Mouse (Mus musculus) MEL (cell line): ENCODE measurements around the gene Tcf25. TPM values are rescaled to one million over a fixed set of nuclear protein-coding genes. Genes with fewer than 3 reads are reported as not detected.

ENCODE experiments used
- DNase-seq: peaks from one replicate; pipeline ENCODE4 v3.0.0; 2011; ENCODE audit warnings: low read depth, low spot score
- H3K27ac ChIP-seq: 2 replicates; pipeline ENCODE4 v1.5.1; 2012; ENCODE audit warnings: low read depth, mild to moderate bottlenecking, control low read depth, low read length, moderate library complexity; ENCODE audit not compliant: control insufficient read depth
- H3K27me3 ChIP-seq, 2 experiments: fragments of 150-350 bp in 1 of 2; sonication (generic) in 1 of 2; 2 replicates each; pipeline ENCODE4 v1.6.1; 2012; ENCODE audit warnings: low read length in 2 of 2, mild to moderate bottlenecking in 2 of 2, improper control_type of control experiment in 1 of 2, moderate library complexity in 1 of 2; ENCODE audit not compliant: insufficient read depth in 2 of 2, control insufficient read depth in 1 of 2
- H3K36me3 ChIP-seq, 2 experiments: 2 replicates each; pipeline ENCODE4 v1.6.1; 2012 to 2014; ENCODE audit warnings: low read length in 2 of 2, improper control_type of control experiment in 1 of 2, inconsistent platforms in 1 of 2, mild to moderate bottlenecking in 1 of 2; ENCODE audit not compliant: insufficient read depth in 2 of 2, control insufficient read depth in 1 of 2
- H3K4me1 ChIP-seq, 2 experiments: fragments of 150-350 bp in 1 of 2; sonication (generic) in 1 of 2; 2 replicates each; pipeline ENCODE4 v1.6.1; 2012; ENCODE audit warnings: low read length in 2 of 2, improper control_type of control experiment in 1 of 2, mild to moderate bottlenecking in 1 of 2; ENCODE audit not compliant: insufficient read depth in 2 of 2, control insufficient read depth in 1 of 2
- H3K4me3 ChIP-seq, 2 experiments: fragments of 150-350 bp in 1 of 2; sonication (generic) in 1 of 2; 2 replicates each; pipeline ENCODE4 v1.5.1; 2012; ENCODE audit warnings: low read depth in 2 of 2, low read length in 2 of 2, mild to moderate bottlenecking in 2 of 2, moderate library complexity in 2 of 2, control low read depth in 1 of 2, improper control_type of control experiment in 1 of 2; ENCODE audit not compliant: control insufficient read depth in 1 of 2, insufficient read depth in 1 of 2
- H3K79me2 ChIP-seq: 2 replicates; pipeline ENCODE4 v1.6.1; 2012; ENCODE audit warnings: mild to moderate bottlenecking, low read length, moderate library complexity; ENCODE audit not compliant: control insufficient read depth, poor library complexity, insufficient read depth
- H3K9ac ChIP-seq: 2 replicates; pipeline ENCODE4 v1.6.1; 2012; ENCODE audit warnings: low read depth, mild to moderate bottlenecking, control low read depth, low read length, moderate library complexity; ENCODE audit not compliant: control insufficient read depth, poor library complexity, severe bottlenecking
- H3K9me3 ChIP-seq: fragments of 150-350 bp; sonication (generic); replicated peaks from 2 replicates; pipeline ENCODE4 v1.6.1; 2012; ENCODE audit warnings: mild to moderate bottlenecking, low read length, improper control_type of control experiment, moderate library complexity; ENCODE audit not compliant: insufficient read depth
- BHLHE40 ChIP-seq: IDR thresholded peaks from 2 replicates; pipeline ENCODE4 v1.6.1; 2012; ENCODE audit warnings: low read depth, mild to moderate bottlenecking, inconsistent platforms, low read length, improper control_type of control experiment, borderline replicate concordance
- CHD2 ChIP-seq: IDR thresholded peaks from 2 replicates; pipeline ENCODE4 v1.6.1; 2011; ENCODE audit warnings: low read length, improper control_type of control experiment
- CTCF ChIP-seq, 3 experiments: IDR thresholded peaks in 2 of 3; conservative IDR thresholded peaks in 1 of 3; 2 replicates each; pipeline ENCODE4 v1.5.1; 2011 to 2012; ENCODE audit warnings: low read length in 3 of 3, low read depth in 2 of 3, mild to moderate bottlenecking in 2 of 3, improper control_type of control experiment in 1 of 3, inconsistent platforms in 1 of 3, mixed read lengths in 1 of 3, moderate library complexity in 1 of 3; ENCODE audit not compliant: control insufficient read depth in 1 of 3, insufficient read depth in 1 of 3, poor library complexity in 1 of 3, severe bottlenecking in 1 of 3
- GATA1 ChIP-seq: IDR thresholded peaks from 2 replicates; pipeline ENCODE4 v1.6.1; 2011; ENCODE audit warnings: low read depth, low read length, improper control_type of control experiment
- JUND ChIP-seq: IDR thresholded peaks from 2 replicates; pipeline ENCODE4 v1.6.1; 2011; ENCODE audit warnings: low read depth, mild to moderate bottlenecking, improper control_type of control experiment, low read length
- MAFK ChIP-seq: IDR thresholded peaks from 2 replicates; pipeline ENCODE4 v1.6.1; 2011; ENCODE audit warnings: low read depth, mild to moderate bottlenecking, low read length, improper control_type of control experiment, borderline replicate concordance
- MXI1 ChIP-seq: IDR thresholded peaks from 2 replicates; pipeline ENCODE4 v1.6.1; 2011; ENCODE audit warnings: mild to moderate bottlenecking, low read depth, low read length, improper control_type of control experiment
- NELFE ChIP-seq: IDR thresholded peaks from 2 replicates; pipeline ENCODE4 v1.6.1; 2011; ENCODE audit warnings: low read depth, low read length, improper control_type of control experiment
- POLR2A ChIP-seq, 2 experiments: IDR thresholded peaks; 2 replicates each; pipeline ENCODE4 v1.6.1; 2011 to 2012; ENCODE audit warnings: low read length in 2 of 2, mild to moderate bottlenecking in 2 of 2, control low read depth in 1 of 2, improper control_type of control experiment in 1 of 2, low read depth in 1 of 2, moderate library complexity in 1 of 2; ENCODE audit not compliant: control insufficient read depth in 1 of 2, insufficient read depth in 1 of 2, poor library complexity in 1 of 2
- SIN3A ChIP-seq: IDR thresholded peaks from 2 replicates; pipeline ENCODE4 v1.6.1; 2012; ENCODE audit warnings: low read length, improper control_type of control experiment, inconsistent platforms
- USF1 ChIP-seq: IDR thresholded peaks from 2 replicates; pipeline ENCODE4 v1.6.1; 2014; ENCODE audit warnings: low read depth, mild to moderate bottlenecking, inconsistent platforms, low read length, improper control_type of control experiment, moderate library complexity
- ZC3H11A ChIP-seq: IDR thresholded peaks from 2 replicates; pipeline ENCODE4 v1.6.1; 2012; ENCODE audit warnings: low read depth, mild to moderate bottlenecking, inconsistent platforms, low read length, improper control_type of control experiment
- ZKSCAN1 ChIP-seq: IDR thresholded peaks from 2 replicates; pipeline ENCODE4 v1.6.1; 2012; ENCODE audit warnings: low read depth, mild to moderate bottlenecking, inconsistent platforms, low read length, improper control_type of control experiment, moderate library complexity
- ZMIZ1 ChIP-seq: IDR thresholded peaks from 2 replicates; pipeline ENCODE4 v1.6.1; 2012; ENCODE audit warnings: low read depth, mild to moderate bottlenecking, inconsistent platforms, low read length, improper control_type of control experiment, moderate library complexity
- polyA plus RNA-seq, 2 experiments: library from polyadenylated mRNA; stranded (reverse) in 1 of 2; unstranded in 1 of 2; fragments of >175 nt in 1 of 2; fragments of >200 nt in 1 of 2; gene quantifications; 2 replicates each; pipeline versions ENCODE4 v1.2.1 to v1.2.4; 2012; ENCODE audit warnings: low replicate concordance in 2 of 2, low read depth in 1 of 2; ENCODE audit not compliant: insufficient read length in 2 of 2, insufficient read depth in 1 of 2, missing spikeins in 1 of 2
- total RNA-seq: library from RNA; depleted of rRNA; stranded (reverse); fragments of 300-350 nt; gene quantifications from 2 replicates; pipeline ENCODE4 v1.2.3, GENCODE M21; 2012

The Tcf25 gene
- total and polyA plus RNA-seq, 3 experiments = 107 to 327 TPM; not detected in 1

- no peaks in the 10 kb centered on the region; a peak in 1 of 4 replicates for H3K36me3 ChIP-seq
- H3K9me3 ChIP-seq = 0 out of 2 replicates have a peak, but pooled peaks cover 2% of the 10 kb centered on the region
- H3K27me3 ChIP-seq = no peaks in the 10 kb centered on the region
- peak within 1 kb of the TSS; percentile 25; the same call in 1 of the 2 replicates for H3K9ac ChIP-seq
- H3K4me3 ChIP-seq = peak within 1 kb of the TSS; percentile 60 to 63
- no peaks in the 10 kb centered on the region for H3K79me2 ChIP-seq
- DNase-seq = no peak
- peaks cover 4% of the 10 kb centered on the region in 2 experiments; a peak in 3 of 4 replicates for H3K4me1 ChIP-seq
- H3K27ac ChIP-seq = no peak within 1 kb of the TSS
- TF ChIP-seq NELFE = no peak
- no peak for TF ChIP-seq GATA1
- TF ChIP-seq MAFK = no peak
- no peak for TF ChIP-seq ZKSCAN1
- no peak for TF ChIP-seq USF1
- TF ChIP-seq, all 39 proteins: peak for 0
Observed at GRCm38 (mm10) chr8:123423441-123423840, 49.9 kb downstream of the Tcf25 start, which contains the start of gene Def8. Gene Def8 (plus strand): TSS chr8:123423527.

- H3K27ac ChIP-seq = peak overlapping the region; percentile 38; the same call in 1 of the 2 replicates
- no peaks in the 10 kb centered on the region; a peak in 2 of 4 replicates for H3K36me3 ChIP-seq
- peaks cover 3 to 4% of the 10 kb centered on the region in 2 experiments; a peak in 3 of 4 replicates for H3K4me1 ChIP-seq
- no peaks in the 10 kb centered on the region for H3K27me3 ChIP-seq
- 0 out of 2 replicates have a peak, but pooled peaks cover 2% of the 10 kb centered on the region for H3K9me3 ChIP-seq
- no peak for TF ChIP-seq CTCF (IDR thresholded peaks at IDR 0.05 in 2 of 3, conservative IDR thresholded peaks at IDR 0.05 in 1 of 3; ENCODE audit: control insufficient read depth in 1 of 3, insufficient read depth in 1 of 3, low read depth in 2 of 3, low read length in 3 of 3, poor library complexity in 1 of 3, severe bottlenecking in 1 of 3)
- TF ChIP-seq SIN3A = no peak
- no peak for TF ChIP-seq BHLHE40
- TF ChIP-seq MXI1 = no peak
- TF ChIP-seq, all 39 proteins: peak for 0
- no peaks in the 10 kb centered on the region for H3K79me2 ChIP-seq
- H3K9ac ChIP-seq = no peak overlapping the region
- DNase-seq = no peak
- no peak overlapping the region for H3K4me3 ChIP-seq
Observed at GRCm38 (mm10) chr8:123426511-123427509, 53.3 kb downstream of the Tcf25 start.

- no peak for DNase-seq
- no peak for TF ChIP-seq GATA1
- no peak for TF ChIP-seq USF1
- no peak for TF ChIP-seq POLR2A (IDR thresholded peaks at IDR 0.05; ENCODE audit: control insufficient read depth in 1 of 2, insufficient read depth in 1 of 2, low read depth in 1 of 2, low read length in 2 of 2, poor library complexity in 1 of 2)
- no peak for TF ChIP-seq BHLHE40
- no peak for TF ChIP-seq JUND
- no peak for TF ChIP-seq CHD2
- no peak for TF ChIP-seq ZMIZ1
- TF ChIP-seq ZC3H11A = no peak
- Histone ChIP-seq H3K9ac (no peak overlapping the region), H3K4me1 (peaks cover 0 to under 1% of the 10 kb centered on the region in 2 experiments; a peak in 2 of 4 replicates), H3K79me2 (no peaks in the 10 kb centered on the region), H3K4me3 (no peak overlapping the region), H3K27ac (no peak overlapping the region), H3K27me3 (no peaks in the 10 kb centered on the region), H3K36me3 (no peaks in the 10 kb centered on the region; a peak in 1 of 4 replicates), H3K9me3 (0 out of 2 replicates have a peak, but pooled peaks cover 2% of the 10 kb centered on the region)
Observed at GRCm38 (mm10) chr8:123427639-123428275, 54.2 kb downstream of the Tcf25 start.
